Mouse (Mus musculus) megakaryocyte-erythroid progenitor cell, adult 5-6 weeks (primary cell): ENCODE measurements around the gene Aox1. TPM values are rescaled to one million over a fixed set of nuclear protein-coding genes. Genes with fewer than 3 reads are reported as not detected.
"Not testable (repeated sequence)": the region's sequence is repeated elsewhere in the genome, so short reads cannot be mapped to it uniquely, and the experiment has no call there.

Source experiments
- ATAC-seq: replicated peaks from 2 replicates; pipeline ENCODE4 v1.8.0; 2016; ENCODE audit warnings: mild to moderate bottlenecking, inconsistent platforms; ENCODE audit not compliant: severe bottlenecking, poor library complexity, low FRiP score, low TSS enrichment
- total RNA-seq, 2 experiments: library from RNA; stranded (forward) in 1 of 2; stranded (reverse) in 1 of 2; fragments of 200-1000, 215-1000 nt in 1 of 2; fragments of >200 nt in 1 of 2; fragmentation: Nextera tagmentation in 1 of 2; gene quantifications; 2 replicates each; pipeline ENCODE4 v1.2.3; 2014 to 2017

Gene Aox1
- total RNA-seq (2014; fragmentation: Nextera tagmentation) (not detected in 2 replicates), total RNA-seq (2017) (not detected in 2 replicates)

- ATAC-seq = peak; percentile 72
Observed at GRCm38 (mm10) chr1:58029636-58030117, at the start of gene Aox1. TSS of gene Aox1 (plus strand) at chr1:58029931.

- no peak for ATAC-seq
Observed at GRCm38 (mm10) chr1:57989052-57989600, 40.6 kb upstream of the Aox1 start.

- ATAC-seq = no peak
Observed at GRCm38 (mm10) chr1:57991277-57991676, 38.5 kb upstream of the Aox1 start.

- ATAC-seq = peak; percentile 99
Observed at GRCm38 (mm10) chr1:57995432-57996132, 34.1 kb upstream of the Aox1 start, which contains the start of gene Sgo2a. TSS of gene Sgo2a (plus strand) at chr1:57995971.

GRCm38 (mm10) chr1:57996133-57996615 is 33.6 kb upstream of the Aox1 start:
- ATAC-seq = peak; percentile 33

- ATAC-seq = no peak
Observed at GRCm38 (mm10) chr1:57998146-57998545, 31.6 kb upstream of the Aox1 start.

- ATAC-seq = not testable (repeated sequence)
Observed at GRCm38 (mm10) chr1:58006388-58006787, 23.3 kb upstream of the Aox1 start.

- no peak for ATAC-seq
Observed at GRCm38 (mm10) chr1:58018856-58019255, 10.9 kb upstream of the Aox1 start, which contains the start of gene Kctd18. TSS of gene Kctd18 (minus strand) at chr1:58018956.

GRCm38 (mm10) chr1:58027707-58028106 is 2.0 kb upstream of the Aox1 start:
- ATAC-seq = peak; percentile 33; the same call in 1 of the 2 replicates

GRCm38 (mm10) chr1:58030156-58030871 is 583 bp downstream of the Aox1 start:
- 0 out of 2 replicates have a peak, but pooled peaks have one; percentile 25 for ATAC-seq

GRCm38 (mm10) chr1:58031160-58031769 is 1.5 kb downstream of the Aox1 start:
- ATAC-seq = peak; percentile 79

- ATAC-seq = not testable (repeated sequence)
Observed at GRCm38 (mm10) chr1:58037306-58037705, 7.6 kb downstream of the Aox1 start.

- ATAC-seq = no peak
Observed at GRCm38 (mm10) chr1:58045076-58045475, 15.3 kb downstream of the Aox1 start.

GRCm38 (mm10) chr1:58045546-58045945 is 15.8 kb downstream of the Aox1 start:
- no peak for ATAC-seq

GRCm38 (mm10) chr1:58046721-58047290 is 17.1 kb downstream of the Aox1 start:
- ATAC-seq = no peak

- no peak for ATAC-seq
Observed at GRCm38 (mm10) chr1:58049126-58049525, 19.4 kb downstream of the Aox1 start.

GRCm38 (mm10) chr1:58055598-58055997 is 25.9 kb downstream of the Aox1 start:
- no peak for ATAC-seq

- ATAC-seq = no peak
Observed at GRCm38 (mm10) chr1:58056074-58056807, 26.5 kb downstream of the Aox1 start.

- ATAC-seq = no peak
Observed at GRCm38 (mm10) chr1:58056939-58057338, 27.2 kb downstream of the Aox1 start.
